Mouse (Mus musculus) brain, embryonic 14.5 days (tissue): ENCODE measurements at regions not wholly inside any gene's neighbourhood (a gene's known extent, or its start where the extent isn't known, plus 50 kb on each side); places are given as distances from the start of the nearest gene placed in this dataset.

Source experiments
- CTCF ChIP-seq: fragments of 200-500 bp; IDR thresholded peaks from 2 replicates; pipeline ENCODE4 v1.5.1; 2012; ENCODE audit warnings: inconsistent platforms, mild to moderate bottlenecking, moderate library complexity, borderline replicate concordance; ENCODE audit not compliant: insufficient read depth, insufficient read length; ENCODE audit errors: extremely low read depth
- POLR2A ChIP-seq: fragments of 200-500 bp; IDR thresholded peaks from 2 replicates; pipeline ENCODE4 v1.6.1; 2012; ENCODE audit warnings: mild to moderate bottlenecking, inconsistent platforms, borderline replicate concordance; ENCODE audit not compliant: poor library complexity, insufficient read depth, insufficient read length, severe bottlenecking; ENCODE audit errors: extremely low read depth

DNA sequence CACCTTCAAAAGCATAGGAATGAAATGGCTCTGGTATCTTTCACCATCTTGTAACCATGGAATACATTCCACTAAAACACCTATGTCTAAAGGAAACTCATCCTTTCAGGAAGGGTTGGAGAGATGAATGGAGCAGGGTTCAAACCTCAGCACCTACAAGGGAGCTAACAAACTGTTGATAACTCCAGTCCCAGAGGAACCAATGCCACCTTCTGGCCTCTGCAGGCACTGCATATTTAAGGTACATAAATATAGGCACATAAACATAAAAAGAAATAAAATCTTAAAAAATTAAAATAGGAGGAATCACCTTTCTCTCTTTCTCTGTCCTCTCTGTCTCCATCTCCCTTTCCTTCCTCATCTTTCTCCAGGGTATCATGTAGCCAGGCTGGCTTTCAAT lies 256.9 kb downstream of the Gm11361 start:
- TF ChIP-seq CTCF = no peak
- no peak for TF ChIP-seq POLR2A
